Comparison of ENCODE assay signal across 9 mouse cellular contexts in genomic region chr7:83489790-83490189, GRCm38 (mm10).
A peak's percentile ranks its signal among the peaks of the same experiment; 100 is the strongest.
DNase-seq lines count a peak whose midpoint lies in the region; ATAC-seq and TF ChIP-seq lines count a peak whose summit lies in the region.
"Had no signal": no experiment of that assay in that cellular context is flagged by ENCODE, and none has a peak within 500 bp of the region (broad histone marks: within the 10 kb centered on the region; RNA-seq: fewer than 3 reads in every experiment).

No protein-coding gene starts in this region.

- TF ChIP-seq CTCF in lung, postnatal 0 days (IDR thresholded peaks at IDR 0.05): peak; percentile 87
- TF ChIP-seq CTCF in embryonic fibroblast, embryonic 13.5 days (IDR thresholded peaks at IDR 0.05; ENCODE audit: borderline replicate concordance, insufficient read depth, low read length): 0 out of 2 replicates have a peak, but pooled peaks have one; percentile 11

- ATAC-seq in lung, postnatal 0 days: no peak; the same call in 1 of the 2 replicates
- peak; percentile 75 for ATAC-seq in kidney, embryonic 14.5 days (ENCODE audit: low FRiP score, low TSS enrichment)
- ATAC-seq in midbrain, embryonic 12.5 days (ENCODE audit: low FRiP score, low read depth): peak; percentile 84

- H3K4me2 ChIP-seq in lung, postnatal 0 days (replicated peaks; ENCODE audit: low read depth, low read length): no peak overlapping the region
- H3K4me2 ChIP-seq in kidney, embryonic 14.5 days (replicated peaks; ENCODE audit: low read depth, low read length): no peak overlapping the region
- no peak overlapping the region for H3K4me2 ChIP-seq in midbrain, embryonic 12.5 days (replicated peaks)
- H3K4me2 ChIP-seq: liver, embryonic 15.5 days had no signal

- H3K36me3 ChIP-seq in lung, postnatal 0 days (ENCODE audit: insufficient read depth, low read length): no peaks in the 10 kb centered on the region
- no peaks in the 10 kb centered on the region for H3K36me3 ChIP-seq in kidney, embryonic 14.5 days (ENCODE audit: control insufficient read depth, insufficient read depth, low read length)
- no peaks in the 10 kb centered on the region for H3K36me3 ChIP-seq in midbrain, embryonic 12.5 days
- H3K36me3 ChIP-seq: liver, embryonic 15.5 days had no signal

- no peak for TF ChIP-seq POLR2A in embryonic fibroblast, embryonic 13.5 days (IDR thresholded peaks at IDR 0.05; ENCODE audit: low read depth, low read length)

- H3K4me1 ChIP-seq in lung, postnatal 0 days (ENCODE audit: insufficient read depth, low read depth, low read length): no peaks in the 10 kb centered on the region
- peaks cover 2% of the 10 kb centered on the region; the same call in 1 of the 2 replicates for H3K4me1 ChIP-seq in embryonic fibroblast, embryonic 13.5 days (ENCODE audit: control insufficient read depth, insufficient read depth, low read length)
- no peaks in the 10 kb centered on the region for H3K4me1 ChIP-seq in kidney, embryonic 14.5 days (ENCODE audit: control insufficient read depth, insufficient read depth, low read length)
- H3K4me1 ChIP-seq in midbrain, embryonic 12.5 days: no peaks in the 10 kb centered on the region
- H3K4me1 ChIP-seq: liver, embryonic 15.5 days had no signal

- no peaks in the 10 kb centered on the region for H3K27me3 ChIP-seq in lung, postnatal 0 days (replicated peaks; ENCODE audit: insufficient read depth, low read length)
- H3K27me3 ChIP-seq in kidney, embryonic 14.5 days (ENCODE audit: control insufficient read depth, insufficient read depth, low read length): no peaks in the 10 kb centered on the region
- no peaks in the 10 kb centered on the region for H3K27me3 ChIP-seq in midbrain, embryonic 12.5 days
- H3K27me3 ChIP-seq: liver, embryonic 15.5 days had no signal

- 88% methylated on average over 1 of the region's 1 CpGs for WGBS in lung, postnatal 0 days
- WGBS in kidney, embryonic 14.5 days: 78% methylated on average over 1 of the region's 1 CpGs
- 74% methylated on average over 1 of the region's 1 CpGs for WGBS in midbrain, embryonic 12.5 days

- TF ChIP-seq EP300 in lung, postnatal 0 days (IDR thresholded peaks at IDR 0.05): no peak

- no peak overlapping the region for H3K9ac ChIP-seq in lung, postnatal 0 days (replicated peaks; ENCODE audit: low read depth)
- no peak overlapping the region for H3K9ac ChIP-seq in kidney, embryonic 14.5 days (ENCODE audit: low read depth, low read length)
- no peak overlapping the region for H3K9ac ChIP-seq in midbrain, embryonic 12.5 days (replicated peaks)
- H3K9ac ChIP-seq: liver, embryonic 15.5 days had no signal

- H3K27ac ChIP-seq in lung, postnatal 0 days (ENCODE audit: low read length): no peak overlapping the region
- H3K27ac ChIP-seq in embryonic fibroblast, embryonic 13.5 days (ENCODE audit: insufficient read depth, low read length): no peak overlapping the region
- H3K27ac ChIP-seq in kidney, embryonic 14.5 days (ENCODE audit: low read depth, low read length): no peak overlapping the region
- no peak overlapping the region for H3K27ac ChIP-seq in midbrain, embryonic 12.5 days (replicated peaks)
- H3K27ac ChIP-seq: liver, embryonic 15.5 days had no signal

- peak; percentile 6 for DNase-seq in adrenal gland, adult 2 months
- DNase-seq in adrenal gland, postnatal 36 days: no peak
- DNase-seq in lung, postnatal 0 days (ENCODE audit: low spot score): peak; percentile 37
- DNase-seq in lung, adult 18-20 months: no peak
- DNase-seq in ovary, postnatal 14 days (ENCODE audit: low spot score): no peak

- H3K9me3 ChIP-seq in lung, postnatal 0 days (ENCODE audit: low read length): no peaks in the 10 kb centered on the region
- no peaks in the 10 kb centered on the region for H3K9me3 ChIP-seq in kidney, embryonic 14.5 days (ENCODE audit: control insufficient read depth, low read length)
- no peaks in the 10 kb centered on the region for H3K9me3 ChIP-seq in midbrain, embryonic 12.5 days
- H3K9me3 ChIP-seq: liver, embryonic 15.5 days had no signal

- no peak overlapping the region for H3K4me3 ChIP-seq in lung, postnatal 0 days (ENCODE audit: low read depth, low read length)
- H3K4me3 ChIP-seq in embryonic fibroblast, embryonic 13.5 days (ENCODE audit: insufficient read depth, low read length): no peak overlapping the region
- no peak overlapping the region for H3K4me3 ChIP-seq in kidney, embryonic 14.5 days (ENCODE audit: low read length)
- H3K4me3 ChIP-seq in midbrain, embryonic 12.5 days: no peak overlapping the region
- H3K4me3 ChIP-seq: liver, embryonic 15.5 days had no signal

Comparison
In these comparisons a context has a peak if more than half of its experiments do, and no peak if none do; other contexts are left out.
1. DNase-seq: peak in adrenal gland, adult 2 months (single experiment) and lung, postnatal 0 days (single experiment); none in adrenal gland, postnatal 36 days (0 of 2), lung, adult 18-20 months (0 of 2) and ovary, postnatal 14 days (single experiment).